Mouse (Mus musculus) thymus, postnatal 4 days (tissue): ENCODE data around the gene Tesmin.

Experiments used
- DNase-seq: peaks from one replicate; pipeline ENCODE4 v3.0.0; 2021

Tesmin gene

DNA sequence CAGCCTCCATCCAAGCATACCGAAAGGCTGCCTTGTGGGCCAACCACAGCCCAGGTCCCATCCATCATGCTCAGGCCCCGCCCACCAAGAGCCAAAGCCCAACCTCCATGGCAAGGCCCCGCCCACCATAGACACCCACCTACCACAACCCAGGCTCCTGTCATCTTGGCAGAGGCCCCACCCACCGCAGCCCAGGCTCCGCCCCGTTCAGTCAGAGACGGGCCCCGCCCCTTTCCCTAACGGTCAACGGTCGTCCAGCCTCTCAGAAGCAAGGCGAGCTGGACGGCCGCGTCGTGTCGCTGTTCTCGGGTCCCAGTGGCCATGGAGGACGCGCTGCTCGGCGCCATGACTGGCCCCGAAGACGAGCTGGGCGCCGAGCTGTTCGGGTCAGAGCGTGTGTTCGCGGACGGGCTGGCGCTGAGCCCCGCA lies at the start of gene Tesmin:
Gene Tesmin (plus strand): TSS at position 229 of the 429 bp plus-strand sequence.
- DNase-seq, result peak; percentile 94

DNA sequence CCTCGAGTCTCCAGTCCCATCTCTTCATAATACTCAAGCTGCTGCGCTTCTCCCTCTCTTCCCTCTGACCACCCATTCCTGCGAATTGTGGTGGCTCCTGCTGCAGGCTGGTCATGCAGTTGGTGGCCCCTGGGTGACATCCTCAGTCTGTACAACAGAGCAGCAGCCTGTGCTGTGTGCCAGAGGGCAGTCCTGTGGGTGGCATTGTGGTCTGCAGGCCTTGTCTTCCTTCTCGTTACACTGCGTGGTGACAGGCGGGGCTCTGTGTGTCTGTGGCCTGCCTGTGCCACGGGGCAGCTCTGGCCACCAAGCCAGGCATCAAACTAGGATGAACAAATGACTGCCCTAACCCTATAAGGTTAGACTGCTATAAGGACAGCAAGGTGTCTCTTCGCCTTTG lies 49.5 kb upstream of the Tesmin start:
- no peak for DNase-seq

DNA sequence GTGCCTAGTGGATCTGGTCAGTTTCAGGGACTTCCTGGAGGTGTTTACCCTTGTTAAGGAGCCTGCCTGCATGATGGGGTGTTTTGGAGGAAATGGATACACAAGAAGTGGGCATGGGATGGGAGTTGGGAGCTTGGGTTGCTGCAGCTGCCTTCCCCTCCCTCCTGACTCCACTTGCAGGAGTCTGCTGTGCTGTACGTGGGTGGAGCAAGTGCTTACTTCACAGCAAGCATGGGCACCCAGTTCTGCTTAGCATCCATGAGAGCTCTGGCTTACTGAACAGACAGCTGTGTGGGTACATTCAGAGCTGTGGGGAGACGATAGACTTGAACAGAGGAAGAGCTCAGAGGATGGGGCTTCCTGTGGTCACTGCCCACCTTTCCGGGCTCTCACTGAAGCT lies 47.6 kb upstream of the Tesmin start:
- peak; percentile 47 for DNase-seq

DNA sequence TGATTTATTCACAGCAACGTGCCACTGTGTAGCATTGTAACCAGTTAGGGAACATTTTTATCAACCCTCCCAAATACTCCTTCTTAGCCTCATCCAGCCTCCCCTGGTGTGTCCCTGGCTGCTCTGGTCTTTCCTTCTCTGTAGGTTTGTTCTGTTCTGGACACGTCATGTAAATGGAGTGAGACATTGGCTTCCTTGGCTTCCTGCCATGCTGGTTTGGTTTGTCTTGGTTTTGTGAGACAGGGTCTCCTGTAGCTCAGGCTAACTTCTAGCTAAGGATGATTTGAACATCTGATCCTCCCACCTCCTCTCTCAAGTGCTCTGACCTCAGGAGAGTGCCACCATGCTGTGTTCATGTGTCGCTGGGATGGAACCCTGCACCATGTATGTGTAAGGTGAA lies 44.7 kb upstream of the Tesmin start:
- no peak for DNase-seq

DNA sequence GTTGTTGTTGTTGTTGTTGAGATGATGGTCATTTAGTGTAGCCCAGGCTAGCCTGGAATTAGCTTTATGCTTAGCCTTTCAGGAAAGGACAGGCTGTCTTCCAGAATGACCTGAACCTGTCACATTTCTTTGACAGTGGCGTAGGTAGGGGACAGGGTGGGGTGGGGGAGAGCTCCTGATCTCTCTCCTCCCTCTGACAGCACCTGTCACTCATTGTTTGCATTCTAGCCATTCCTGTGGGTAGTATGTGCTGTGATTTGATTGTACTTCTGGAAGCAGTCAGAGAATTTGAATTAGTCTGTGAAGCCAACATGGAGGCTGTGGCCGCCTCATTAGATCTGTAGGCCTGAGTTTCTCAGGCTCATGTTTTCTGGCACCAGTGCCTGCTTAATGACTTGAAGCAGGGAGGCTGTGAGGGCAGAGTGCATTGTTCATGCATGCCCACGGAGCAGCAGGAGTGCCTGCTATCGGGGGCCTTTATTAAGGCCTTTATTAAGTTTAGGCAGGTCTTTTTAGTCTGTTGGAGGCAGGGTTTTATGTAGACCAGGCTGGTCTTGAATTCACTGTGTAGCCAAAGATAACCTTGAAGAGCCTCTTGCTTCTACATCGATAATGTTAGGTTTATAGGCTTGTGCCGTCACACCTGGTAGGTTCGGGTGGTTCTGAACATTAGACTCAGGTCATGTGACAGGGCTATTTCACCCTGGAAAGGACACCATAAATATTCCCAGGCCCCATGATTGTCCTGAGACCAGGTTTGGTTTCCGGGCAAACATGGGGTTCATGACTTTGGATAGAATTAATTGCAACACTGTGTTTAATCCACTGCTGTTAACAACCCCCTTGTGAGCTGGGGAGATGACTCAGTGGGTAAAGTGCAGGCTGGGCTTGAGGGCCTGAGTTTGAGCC lies 43.8 kb upstream of the Tesmin start:
- no peak for DNase-seq

DNA sequence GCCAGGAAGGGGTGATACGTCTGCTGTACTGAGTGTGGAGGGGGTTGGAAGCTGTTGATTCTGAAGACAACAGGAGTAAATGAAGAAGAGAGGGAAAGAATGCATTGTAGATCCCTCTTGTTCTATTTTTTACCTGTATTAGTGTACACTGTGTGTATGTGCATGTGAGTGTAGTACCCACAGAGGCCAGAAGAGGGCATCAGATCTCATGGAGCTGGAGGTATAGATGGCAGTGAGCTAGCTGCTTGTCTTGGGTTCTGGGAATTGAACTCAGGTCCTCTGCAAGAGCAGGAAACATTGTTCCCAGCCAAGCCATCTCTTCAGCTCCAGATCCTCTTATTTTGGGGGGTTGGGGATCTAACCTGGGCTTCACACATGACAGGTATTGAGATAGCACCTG lies 40.9 kb upstream of the Tesmin start:
- peak; percentile 61 for DNase-seq

DNA sequence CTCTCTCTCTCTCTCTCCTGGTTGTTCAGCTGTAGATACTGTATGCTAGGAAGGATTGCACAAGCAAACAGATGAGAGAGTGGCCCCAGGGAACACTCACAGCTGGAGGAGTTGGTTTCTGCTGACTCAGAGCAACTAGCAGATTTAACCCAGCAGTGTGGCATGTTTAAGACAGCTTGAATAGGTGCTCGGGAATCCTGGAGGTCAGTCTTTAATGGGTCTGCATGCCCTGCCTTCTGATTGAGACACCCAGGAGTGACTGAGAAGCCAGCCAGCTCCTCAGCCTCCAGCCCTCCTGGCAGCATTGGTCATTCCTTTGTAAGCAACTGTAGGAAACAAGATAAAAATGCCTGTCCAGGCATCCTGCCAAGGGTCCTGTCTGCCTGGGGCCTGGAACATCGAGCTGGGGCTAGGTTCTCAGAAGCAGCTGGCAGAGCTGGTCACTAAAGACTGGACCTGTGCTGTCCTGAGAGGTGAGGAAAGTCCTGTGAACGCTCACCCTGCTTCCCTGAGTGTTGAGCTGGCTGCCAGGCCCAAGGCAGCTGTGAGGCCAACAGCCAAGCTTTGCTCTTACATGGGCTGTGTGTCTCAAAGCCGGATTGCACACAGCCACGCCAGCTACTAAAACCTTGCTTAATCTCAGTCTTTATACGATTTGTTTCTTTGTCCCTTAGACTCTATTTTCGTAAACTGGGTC lies 35.1 kb upstream of the Tesmin start:
- DNase-seq, result no peak

DNA sequence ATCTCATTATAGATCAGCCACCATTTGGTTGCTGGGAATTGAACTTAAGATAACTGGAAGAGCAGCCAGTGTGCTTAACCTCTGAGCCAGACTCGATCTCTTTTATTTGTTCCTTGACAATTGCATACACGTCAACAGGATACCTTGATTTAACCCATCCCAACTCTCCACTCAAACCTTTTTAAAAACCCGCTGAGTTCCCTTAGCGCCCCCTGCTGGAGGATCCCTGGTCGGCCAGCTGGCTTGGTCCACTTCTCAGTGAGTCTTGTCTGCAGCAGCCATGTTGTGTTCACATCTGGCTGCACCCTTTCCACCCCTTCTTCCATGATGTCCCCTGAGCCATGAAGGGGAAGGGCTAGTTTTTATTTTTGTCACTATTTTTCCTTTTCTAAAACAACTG lies 33.6 kb upstream of the Tesmin start:
- peak; percentile 64 for DNase-seq

DNA sequence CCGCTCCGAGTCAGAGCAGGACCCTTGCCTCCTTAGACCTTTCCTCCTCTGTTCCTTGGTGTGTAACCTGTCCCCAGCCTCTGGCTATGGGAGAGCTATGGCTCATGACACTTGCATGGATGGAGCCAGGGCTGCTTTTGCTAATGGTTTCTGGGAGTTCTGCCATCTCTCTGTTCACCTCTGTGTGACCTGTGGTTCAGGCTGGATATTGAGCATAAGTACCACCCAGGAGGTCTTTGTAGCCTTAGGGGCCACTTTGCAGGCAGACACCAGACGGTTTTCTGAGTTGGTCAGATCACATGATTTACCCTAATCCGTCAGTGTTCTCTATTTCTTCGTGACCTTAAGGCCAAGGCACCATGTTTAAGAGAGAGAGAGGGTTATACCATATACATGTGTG lies 32.1 kb upstream of the Tesmin start:
- no peak for DNase-seq

DNA sequence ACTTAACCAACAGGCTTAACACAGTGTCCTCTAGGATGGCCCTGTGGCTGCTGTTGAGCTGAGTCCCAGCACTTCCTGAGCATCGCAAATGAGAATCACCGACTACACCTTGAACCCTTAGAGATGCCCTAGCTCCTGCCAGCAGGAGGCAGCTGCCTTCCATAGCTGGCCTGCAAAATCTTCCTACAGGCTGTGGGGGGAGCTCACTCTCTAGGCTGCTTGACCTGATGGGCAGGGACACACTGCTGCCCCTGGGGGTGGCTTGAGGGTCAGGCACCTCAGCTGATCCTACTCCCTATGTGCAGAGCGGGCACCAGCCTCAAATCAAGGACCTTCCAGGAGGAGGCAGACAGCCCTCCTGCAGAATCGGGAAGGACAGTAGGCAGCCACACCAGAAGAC lies 31.0 kb upstream of the Tesmin start:
- no peak for DNase-seq

DNA sequence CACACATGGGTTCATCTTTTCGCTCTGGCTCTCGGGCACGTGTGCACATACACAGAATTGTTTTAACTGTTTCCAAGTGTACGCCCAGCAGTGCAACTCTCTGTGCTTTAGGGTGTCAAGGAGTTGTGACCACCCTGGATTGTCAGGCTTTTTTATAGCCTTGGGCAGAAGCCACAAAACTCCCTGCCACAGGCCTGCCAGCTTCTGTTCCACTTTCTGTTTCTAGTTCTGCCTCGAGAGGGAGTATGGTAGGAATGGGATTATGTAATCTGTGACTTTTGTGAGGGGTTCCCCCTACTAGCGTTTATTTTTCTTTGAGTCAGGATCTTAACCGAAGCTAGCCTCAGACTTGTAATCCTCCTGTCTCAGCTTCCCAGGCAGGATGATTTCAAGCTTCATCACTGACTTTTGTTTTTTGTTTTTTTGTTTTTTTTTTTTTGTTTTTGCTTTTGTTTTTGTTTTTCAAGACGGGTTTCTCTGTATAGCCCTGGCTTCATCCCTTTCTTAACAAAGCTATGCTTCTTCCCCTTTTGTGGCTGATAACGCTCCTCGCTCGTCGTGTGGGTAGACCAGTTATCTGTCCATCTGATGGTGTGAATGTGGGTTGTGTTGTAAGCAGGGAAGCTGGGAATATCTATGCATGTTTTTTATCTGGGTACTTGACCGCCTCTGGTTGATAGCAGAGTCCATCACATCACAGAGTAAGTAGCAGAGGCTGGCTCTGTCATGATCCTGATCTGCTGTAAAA lies 28.6 kb upstream of the Tesmin start:
- DNase-seq, result no peak

DNA sequence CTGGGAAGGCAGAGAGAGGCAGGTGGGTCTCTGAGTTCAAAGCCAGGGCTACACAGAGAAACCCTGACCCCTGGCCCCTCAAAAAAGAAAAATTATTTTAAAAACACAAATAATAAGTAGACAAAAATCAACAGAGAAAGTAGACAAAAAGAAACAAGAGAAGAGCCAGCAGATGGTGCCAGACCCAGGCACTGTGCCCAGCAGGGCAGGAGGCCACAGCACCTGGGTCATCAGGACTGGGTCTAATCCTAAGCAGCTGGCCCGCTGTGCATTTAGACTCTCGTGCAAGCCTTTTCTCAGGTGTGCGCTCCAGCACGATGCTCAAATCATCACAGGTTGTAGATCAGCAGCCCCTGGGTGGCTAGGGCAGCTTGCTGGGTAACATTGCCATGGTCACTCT lies 25.1 kb upstream of the Tesmin start:
- no peak for DNase-seq

DNA sequence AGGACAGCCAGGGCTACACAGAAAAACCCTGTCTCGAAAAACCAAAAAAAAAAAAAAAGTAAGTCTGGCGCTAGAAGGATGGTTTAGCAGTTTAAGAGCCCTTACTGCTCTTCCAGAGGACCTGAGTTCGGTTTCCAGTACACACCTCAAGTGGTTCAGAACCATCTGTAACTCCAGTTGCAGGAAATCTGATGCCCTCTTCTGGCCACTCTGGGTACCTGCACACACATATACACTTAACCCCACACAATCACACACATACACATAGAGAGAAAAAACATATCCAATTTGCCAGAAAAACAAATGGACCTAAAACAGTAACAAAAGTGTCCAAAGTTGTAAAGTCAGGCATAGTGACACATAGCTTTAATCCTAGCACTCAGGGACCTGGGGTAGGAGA lies 23.6 kb upstream of the Tesmin start:
- DNase-seq, result no peak

DNA sequence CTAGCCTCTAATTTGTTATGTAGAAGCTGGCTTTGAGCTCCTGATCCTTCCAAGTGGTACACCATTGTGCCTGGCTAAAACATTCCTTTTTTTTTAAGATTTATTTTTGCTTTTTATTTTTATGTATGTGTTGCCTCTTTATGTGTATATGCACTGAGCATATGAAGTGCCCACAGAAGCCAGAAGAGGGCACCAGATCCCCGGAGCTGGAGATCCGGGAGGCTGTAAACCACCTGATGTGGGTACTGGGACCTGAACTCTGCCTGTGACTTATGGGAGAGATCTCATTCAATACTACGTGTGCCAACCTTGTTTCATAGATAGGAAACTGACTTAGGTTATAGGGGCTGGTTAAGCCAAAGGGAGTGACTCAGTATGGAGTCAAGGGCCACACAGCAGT lies 20.4 kb upstream of the Tesmin start:
- peak; percentile 29 for DNase-seq

DNA sequence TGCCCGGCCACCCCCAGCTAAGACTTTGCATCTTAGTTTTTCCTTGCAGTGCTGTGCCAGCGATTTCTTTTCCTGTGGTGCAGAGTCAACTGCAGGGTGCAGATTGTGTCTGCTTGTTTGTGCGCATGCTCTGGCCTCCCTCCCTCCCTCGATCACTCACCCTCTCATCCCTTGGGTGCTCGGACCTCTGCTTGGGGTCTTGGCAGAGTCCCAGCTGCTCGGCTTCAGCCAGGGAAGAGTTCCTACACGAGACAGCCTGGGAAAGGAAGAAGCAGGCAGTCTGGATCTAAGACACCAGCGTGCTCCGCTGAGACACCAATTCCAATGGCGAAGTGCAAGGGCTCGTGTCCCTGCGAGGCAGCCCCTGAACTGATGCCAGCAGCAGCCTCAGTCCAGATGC lies 15.3 kb upstream of the Tesmin start:
- no peak for DNase-seq

DNA sequence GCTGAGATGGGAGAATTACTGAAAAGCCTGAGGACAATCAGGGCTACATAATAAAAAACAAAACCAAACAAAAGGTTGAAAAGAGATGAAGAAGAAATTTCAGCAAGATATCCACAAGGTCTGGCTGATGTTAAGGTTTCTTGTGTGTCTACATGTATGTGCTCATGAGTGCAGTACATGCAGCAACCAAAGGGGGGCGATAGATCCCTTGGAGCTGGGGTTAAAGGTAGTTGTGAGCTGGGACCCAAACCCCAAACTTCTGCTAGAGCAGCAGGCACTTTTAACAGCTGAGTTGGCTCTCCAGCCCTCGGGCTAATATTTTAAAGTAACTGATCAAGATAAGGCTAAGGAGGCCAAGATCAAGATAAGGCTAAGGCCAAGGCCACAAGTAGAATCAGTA lies 14.6 kb upstream of the Tesmin start:
- peak; percentile 50 for DNase-seq

DNA sequence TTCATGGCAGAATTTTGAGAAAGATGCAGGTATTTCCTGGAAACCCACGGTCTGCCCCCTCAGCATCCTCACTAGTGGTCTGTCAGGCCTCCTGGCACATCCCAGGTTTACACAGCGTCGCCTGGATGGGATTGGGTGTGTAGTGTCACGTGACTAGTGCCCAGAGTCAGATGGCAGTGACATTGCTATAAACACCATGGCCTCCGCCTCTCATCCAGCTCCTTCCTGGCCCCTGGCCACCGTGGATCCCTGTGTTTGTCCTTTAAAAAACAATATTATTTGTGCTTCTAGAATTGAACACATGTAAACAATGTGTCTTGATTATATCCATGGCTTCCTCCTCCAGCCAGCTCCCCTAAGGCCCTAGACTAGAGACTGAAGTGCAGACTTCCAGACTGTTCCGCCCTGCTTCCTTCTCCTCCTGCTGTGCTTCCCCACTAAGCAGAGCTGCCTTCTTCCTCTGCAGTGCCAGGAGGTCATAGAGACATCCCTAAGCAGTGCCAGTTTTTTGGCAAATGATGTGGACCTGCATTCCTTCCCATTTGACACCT lies 12.6 kb upstream of the Tesmin start:
- no peak for DNase-seq

DNA sequence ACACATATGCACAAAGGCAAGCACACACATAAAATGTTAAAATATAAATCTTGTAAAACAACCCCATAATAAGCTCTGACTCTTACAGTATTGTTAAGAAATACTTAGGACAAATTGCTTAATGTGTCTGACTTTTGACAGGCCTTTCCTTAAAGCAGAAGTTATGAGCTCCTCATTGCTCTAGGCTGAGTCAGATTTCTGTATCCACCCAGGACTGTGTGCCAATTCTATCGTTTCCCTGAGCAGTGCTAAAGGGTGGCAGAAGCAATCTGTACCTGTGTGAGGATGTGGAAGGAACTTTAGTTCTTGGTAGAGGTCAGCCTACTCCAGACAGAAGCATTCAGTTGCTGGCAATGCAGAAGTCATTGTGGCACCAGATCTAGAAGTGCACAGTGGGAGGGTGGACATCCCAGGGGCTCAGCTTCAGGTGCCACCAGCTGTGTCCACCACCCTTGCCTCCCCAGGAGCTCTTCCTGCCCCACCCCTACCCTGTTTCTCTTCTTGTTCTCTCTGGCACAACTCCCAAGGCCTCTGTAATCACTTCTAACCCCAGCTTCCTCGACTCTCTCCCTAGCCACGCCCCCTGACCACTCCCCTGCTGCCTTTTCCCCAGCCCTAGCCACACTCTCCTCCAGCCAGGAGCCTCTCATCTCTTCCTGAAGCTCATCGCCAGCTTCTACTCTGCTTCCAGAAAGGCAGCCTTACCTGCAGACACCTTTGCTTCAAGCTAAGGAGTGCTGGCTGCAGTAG lies 11.5 kb upstream of the Tesmin start:
- no peak for DNase-seq

DNA sequence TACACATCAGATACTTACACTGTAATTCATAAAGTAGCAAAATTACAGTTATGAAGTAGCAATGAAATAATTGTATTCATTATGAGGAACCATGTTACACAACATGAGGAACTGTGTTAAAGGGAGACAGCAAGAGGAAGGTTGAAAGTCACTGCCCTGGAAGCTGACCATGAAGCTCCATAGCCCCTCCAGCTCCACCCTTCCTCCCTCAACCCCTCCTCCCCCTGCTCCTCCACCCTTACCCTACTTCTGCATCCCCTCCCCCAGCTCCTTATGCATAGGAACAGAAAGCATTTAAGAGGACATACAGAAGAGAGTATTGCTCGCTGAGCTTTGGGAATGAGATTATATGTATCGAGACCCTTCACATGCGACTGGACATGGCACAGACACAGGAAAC lies 10.0 kb upstream of the Tesmin start:
- DNase-seq, result no peak

DNA sequence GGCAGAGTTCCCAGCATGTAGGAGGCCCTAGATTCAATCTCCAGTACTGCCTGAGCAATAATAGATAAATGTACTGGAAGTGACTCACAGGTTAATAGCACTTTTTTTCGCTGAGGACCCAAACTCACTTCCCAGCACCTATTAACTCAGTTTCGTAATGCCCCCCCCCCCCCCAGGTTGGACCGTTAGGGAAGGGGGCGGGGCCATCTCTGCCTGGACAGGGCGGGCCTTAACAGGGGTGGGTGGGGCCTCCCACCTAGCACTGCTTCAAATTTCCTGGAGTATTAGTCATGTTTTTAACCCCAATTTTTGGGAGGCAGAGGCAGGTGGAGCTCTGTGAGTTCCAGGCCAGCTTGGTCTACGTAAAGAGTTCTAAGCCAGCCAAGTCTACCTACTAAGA lies 596 bp upstream of the Tesmin start:
- DNase-seq, result peak; percentile 33

DNA sequence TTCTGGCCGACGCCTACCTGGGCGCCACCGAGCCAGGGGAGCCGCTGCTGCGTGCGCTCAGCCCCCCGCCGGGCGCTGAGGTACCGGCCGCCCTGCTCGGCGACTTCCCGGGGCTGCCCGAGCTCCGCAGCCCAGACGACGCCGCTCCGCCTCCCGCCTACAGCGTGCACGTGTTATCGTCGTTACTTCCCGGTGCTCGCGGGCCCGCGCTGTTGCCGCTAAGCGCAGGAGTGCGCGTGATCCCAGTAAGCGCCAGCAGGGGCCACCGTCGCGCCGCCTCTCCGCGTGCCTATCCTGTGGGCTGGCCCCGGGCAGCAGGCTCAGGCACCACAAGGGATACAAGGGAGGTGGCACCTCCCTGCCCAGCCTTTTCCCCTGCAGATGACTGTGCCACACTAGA lies 432 bp downstream of the Tesmin start:
- DNase-seq, result peak; percentile 97

DNA sequence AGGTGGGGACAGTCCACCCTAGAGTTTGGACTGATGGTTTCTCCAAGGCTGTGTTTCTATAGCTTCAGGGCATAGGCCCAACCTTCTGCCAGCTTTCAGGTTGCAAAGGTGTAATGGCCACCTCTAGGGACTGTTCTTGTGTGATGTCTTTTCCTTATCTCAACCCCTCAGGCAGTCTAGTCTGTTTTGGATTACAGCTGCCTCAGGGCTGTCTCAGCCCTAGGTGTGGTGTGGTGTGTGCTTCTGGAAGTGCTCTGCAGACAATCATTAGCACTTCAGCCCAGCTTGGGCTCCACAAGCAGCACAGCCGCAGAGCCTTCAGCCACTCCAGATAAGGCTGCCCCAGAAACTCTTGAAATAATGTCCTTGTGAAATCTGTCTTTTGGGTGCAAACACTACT lies 3.7 kb downstream of the Tesmin start:
- DNase-seq, result no peak

DNA sequence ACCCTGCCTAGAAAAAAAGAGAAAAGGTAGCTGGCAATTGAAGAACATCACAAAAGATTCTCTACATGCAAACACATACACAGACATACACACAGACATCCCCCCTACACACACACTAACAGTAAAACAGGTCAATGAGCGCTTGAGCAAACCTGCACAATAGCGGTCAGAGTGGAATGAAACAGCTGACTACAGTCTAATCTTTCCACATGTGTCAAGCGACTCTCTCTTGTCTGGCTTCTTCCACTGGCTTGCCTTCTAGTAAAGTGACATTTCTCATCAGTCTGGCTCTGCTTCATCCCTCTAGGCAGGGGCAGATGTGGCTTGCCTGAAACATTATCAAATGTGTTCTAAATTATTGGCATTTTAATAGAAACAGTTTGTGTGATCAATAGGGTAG lies 5.6 kb downstream of the Tesmin start:
- DNase-seq, result no peak
